Mouse (Mus musculus): Measurements from ENCODE around the gene Sh3pxd2a. TPM values are rescaled to one million over a fixed set of nuclear protein-coding genes. Genes with fewer than 3 reads are reported as not detected.
A peak's percentile ranks its signal among the peaks of the same experiment; 100 is the strongest.

Sh3pxd2a gene
- polyA plus RNA-seq, 1 experiment from 2014 or later, result 1.8 TPM

GRCm38 (mm10) chr19:47291307-47292080, 172.7 kb downstream of the Sh3pxd2a start:
- H3K4me3 ChIP-seq, result peak overlapping the region; percentile 21; the same call in 1 of the 2 replicates
- peak overlapping the region; percentile 77 for H3K27ac ChIP-seq
- peaks cover 56% of the 10 kb centered on the region for H3K27me3 ChIP-seq (ENCODE audit: poor library complexity, severe bottlenecking)
- no peaks in the 10 kb centered on the region for H3K9me3 ChIP-seq
- peaks cover 55% of the 10 kb centered on the region for H3K4me1 ChIP-seq
- DNase-seq (ENCODE audit: extremely low spot score, low spot score), result peak; percentile 44
- H3K36me3 ChIP-seq (replicated peaks), result peaks cover 10% of the 10 kb centered on the region
- 23% methylated on average over 7 of the region's 7 CpGs for WGBS

GRCm38 (mm10) chr19:47286886-47287450, 177.2 kb downstream of the Sh3pxd2a start:
- Histone ChIP-seq H3K4me1 (peaks cover 53% of the 10 kb centered on the region), H3K27me3 (ENCODE audit: poor library complexity, severe bottlenecking) (peaks cover 28% of the 10 kb centered on the region), H3K4me3 (no peak overlapping the region), H3K36me3 (replicated peaks) (peaks cover 53% of the 10 kb centered on the region), H3K27ac (peak overlapping the region; percentile 68), H3K9me3 (no peaks in the 10 kb centered on the region)
- no peak for DNase-seq (ENCODE audit: extremely low spot score, low spot score)
- WGBS, result 50% methylated on average over 17 of the region's 17 CpGs

GRCm38 (mm10) chr19:47285581-47285980, 178.6 kb downstream of the Sh3pxd2a start:
- H3K9me3 ChIP-seq, result no peaks in the 10 kb centered on the region
- H3K4me3 ChIP-seq, result no peak overlapping the region
- H3K27me3 ChIP-seq (ENCODE audit: poor library complexity, severe bottlenecking), result peaks cover 24% of the 10 kb centered on the region
- WGBS, result 68% methylated on average over 6 of the region's 6 CpGs
- peaks cover 40% of the 10 kb centered on the region for H3K4me1 ChIP-seq
- H3K27ac ChIP-seq, result peak overlapping the region; percentile 68; the same call in 1 of the 2 replicates
- no peak for DNase-seq (ENCODE audit: extremely low spot score, low spot score)
- H3K36me3 ChIP-seq (replicated peaks), result peaks cover 65% of the 10 kb centered on the region

GRCm38 (mm10) chr19:47282688-47283215, 181.4 kb downstream of the Sh3pxd2a start:
- 0 out of 2 replicates have a peak overlapping the region, but pooled peaks have one; percentile 44 for H3K27ac ChIP-seq
- no peak for DNase-seq (ENCODE audit: extremely low spot score, low spot score)
- H3K36me3 ChIP-seq (replicated peaks), result peaks cover 87% of the 10 kb centered on the region
- WGBS, result 97% methylated on average over 17 of the region's 17 CpGs
- H3K4me1 ChIP-seq, result peaks cover 29% of the 10 kb centered on the region
- no peaks in the 10 kb centered on the region for H3K27me3 ChIP-seq (ENCODE audit: poor library complexity, severe bottlenecking)
- no peaks in the 10 kb centered on the region for H3K9me3 ChIP-seq
- H3K4me3 ChIP-seq, result no peak overlapping the region

- H3K36me3 ChIP-seq (replicated peaks), result peaks cover 94% of the 10 kb centered on the region
- 0 out of 2 replicates have a peak overlapping the region, but pooled peaks have one; percentile 44 for H3K27ac ChIP-seq
- 90% methylated on average over 6 of the region's 6 CpGs for WGBS
Measured at GRCm38 (mm10) chr19:47282050-47282454, 182.1 kb downstream of the Sh3pxd2a start.

GRCm38 (mm10) chr19:47280894-47281293, 183.3 kb downstream of the Sh3pxd2a start:
- Histone ChIP-seq H3K27me3 (ENCODE audit: poor library complexity, severe bottlenecking) (no peaks in the 10 kb centered on the region), H3K36me3 (replicated peaks) (peaks cover 95% of the 10 kb centered on the region), H3K27ac (peak overlapping the region; percentile 3; the same call in 1 of the 2 replicates), H3K9me3 (no peaks in the 10 kb centered on the region), H3K4me3 (no peak overlapping the region), H3K4me1 (peaks cover 11% of the 10 kb centered on the region)
- 86% methylated on average over 9 of the region's 9 CpGs for WGBS
- no peak for DNase-seq (ENCODE audit: extremely low spot score, low spot score)

More at GRCm38 (mm10) chr19:47282050-47282454, 182.1 kb downstream of the Sh3pxd2a start:
- no peak for DNase-seq (ENCODE audit: extremely low spot score, low spot score)
- H3K4me1 ChIP-seq, result peaks cover 22% of the 10 kb centered on the region
- no peak overlapping the region for H3K4me3 ChIP-seq
- H3K27me3 ChIP-seq (ENCODE audit: poor library complexity, severe bottlenecking), result no peaks in the 10 kb centered on the region
- H3K9me3 ChIP-seq, result no peaks in the 10 kb centered on the region

GRCm38 (mm10) chr19:47279788-47280532, 184.2 kb downstream of the Sh3pxd2a start:
- peaks cover 5% of the 10 kb centered on the region; the same call in 1 of the 2 replicates for H3K4me1 ChIP-seq
- no peak overlapping the region for H3K4me3 ChIP-seq
- no peak for DNase-seq (ENCODE audit: extremely low spot score, low spot score)
- no peaks in the 10 kb centered on the region for H3K27me3 ChIP-seq (ENCODE audit: poor library complexity, severe bottlenecking)
- peak overlapping the region; percentile 63 for H3K27ac ChIP-seq
- peaks cover 95% of the 10 kb centered on the region for H3K36me3 ChIP-seq (replicated peaks)
- H3K9me3 ChIP-seq, result no peaks in the 10 kb centered on the region
- 90% methylated on average over 15 of the region's 15 CpGs for WGBS

GRCm38 (mm10) chr19:47279372-47279771, 184.8 kb downstream of the Sh3pxd2a start:
- 0 out of 2 replicates have a peak, but pooled peaks cover 5% of the 10 kb centered on the region for H3K4me1 ChIP-seq
- H3K27me3 ChIP-seq (ENCODE audit: poor library complexity, severe bottlenecking), result no peaks in the 10 kb centered on the region
- no peaks in the 10 kb centered on the region for H3K9me3 ChIP-seq
- DNase-seq (ENCODE audit: extremely low spot score, low spot score), result no peak
- H3K36me3 ChIP-seq (replicated peaks), result peaks cover 92% of the 10 kb centered on the region
- 83% methylated on average over 4 of the region's 4 CpGs for WGBS
- H3K27ac ChIP-seq, result no peak overlapping the region
- H3K4me3 ChIP-seq, result no peak overlapping the region

- H3K27ac ChIP-seq, result no peak overlapping the region
- no peaks in the 10 kb centered on the region for H3K27me3 ChIP-seq (ENCODE audit: poor library complexity, severe bottlenecking)
- H3K9me3 ChIP-seq, result no peaks in the 10 kb centered on the region
- DNase-seq (ENCODE audit: extremely low spot score, low spot score), result no peak
- H3K4me1 ChIP-seq, result no peaks in the 10 kb centered on the region
- H3K4me3 ChIP-seq, result no peak overlapping the region
- 90% methylated on average over 6 of the region's 6 CpGs for WGBS
- H3K36me3 ChIP-seq (replicated peaks), result peaks cover 87% of the 10 kb centered on the region
Measured at GRCm38 (mm10) chr19:47276730-47277129, 187.5 kb downstream of the Sh3pxd2a start.

- no peak for DNase-seq (ENCODE audit: extremely low spot score, low spot score)
- Histone ChIP-seq H3K9me3 (no peaks in the 10 kb centered on the region), H3K4me3 (no peak overlapping the region), H3K27me3 (ENCODE audit: poor library complexity, severe bottlenecking) (no peaks in the 10 kb centered on the region), H3K27ac (no peak overlapping the region), H3K36me3 (replicated peaks) (peaks cover 81% of the 10 kb centered on the region), H3K4me1 (no peaks in the 10 kb centered on the region)
- WGBS, result 77% methylated on average over 9 of the region's 9 CpGs
Measured at GRCm38 (mm10) chr19:47270520-47270919, 193.7 kb downstream of the Sh3pxd2a start.

GRCm38 (mm10) chr19:47269729-47270128, 194.5 kb downstream of the Sh3pxd2a start:
- Histone ChIP-seq H3K27me3 (ENCODE audit: poor library complexity, severe bottlenecking) (no peaks in the 10 kb centered on the region), H3K27ac (no peak overlapping the region), H3K36me3 (replicated peaks) (peaks cover 79% of the 10 kb centered on the region), H3K4me3 (no peak overlapping the region), H3K4me1 (no peaks in the 10 kb centered on the region), H3K9me3 (no peaks in the 10 kb centered on the region)
- peak; percentile 31 for DNase-seq (ENCODE audit: extremely low spot score, low spot score)
- 53% methylated on average over 8 of the region's 8 CpGs for WGBS

- H3K4me3 ChIP-seq, result no peak overlapping the region
- peaks cover 4% of the 10 kb centered on the region for H3K4me1 ChIP-seq
- H3K9me3 ChIP-seq, result no peaks in the 10 kb centered on the region
- H3K27ac ChIP-seq, result no peak overlapping the region
- WGBS, result 90% methylated on average over 21 of the region's 21 CpGs
- DNase-seq (ENCODE audit: extremely low spot score, low spot score), result no peak
- H3K27me3 ChIP-seq (ENCODE audit: poor library complexity, severe bottlenecking), result no peaks in the 10 kb centered on the region
- H3K36me3 ChIP-seq (replicated peaks), result peaks cover 57% of the 10 kb centered on the region
Measured at GRCm38 (mm10) chr19:47267066-47267465, 197.1 kb downstream of the Sh3pxd2a start.

All from forebrain, embryonic 10.5 days (tissue).